Mouse (Mus musculus): Measurements from ENCODE around the gene 9130213A22Rik. TPM values are rescaled to one million over a fixed set of nuclear protein-coding genes. Genes with fewer than 3 reads are reported as not detected.
"Not testable (repeated sequence)": the region's sequence is repeated elsewhere in the genome, so short reads cannot be mapped to it uniquely, and the experiment has no call there.

The 9130213A22Rik gene
- polyA plus RNA-seq, 2 experiments: 0.41 to 1.1 TPM

- ATAC-seq (ENCODE audit: low FRiP score, low read depth) (no peak), DNase-seq (ENCODE audit: low spot score) (no peak)
- peak overlapping the region; percentile 43; the same call in 1 of the 2 replicates for H3K9ac ChIP-seq (ENCODE audit: low read depth, low read length, severe bottlenecking)
- H3K27ac ChIP-seq (replicated peaks; ENCODE audit: low read depth, low read length): peak overlapping the region; percentile 89
- H3K4me3 ChIP-seq (replicated peaks; ENCODE audit: low read length): peak overlapping the region; percentile 62
- no peaks in the 10 kb centered on the region for H3K9me3 ChIP-seq (ENCODE audit: control insufficient read depth, low read length)
- peak overlapping the region; percentile 60 for H3K4me2 ChIP-seq (replicated peaks; ENCODE audit: low read depth, low read length, severe bottlenecking)
- TF ChIP-seq POLR2A (IDR thresholded peaks at IDR 0.05; ENCODE audit: borderline replicate concordance, extremely low read depth, insufficient read depth, insufficient read length): no peak
- WGBS: 6% methylated on average over 9 of the region's 9 CpGs
- no peaks in the 10 kb centered on the region for H3K27me3 ChIP-seq (ENCODE audit: control insufficient read depth, insufficient read depth, low read length)
- H3K36me3 ChIP-seq (ENCODE audit: control insufficient read depth, insufficient read depth, low read length): peaks cover 26% of the 10 kb centered on the region
- H3K4me1 ChIP-seq (ENCODE audit: control insufficient read depth, insufficient read depth, low read length): peaks cover 30% of the 10 kb centered on the region
Measured at GRCm38 (mm10) chr11:69096360-69096986, 25.9 kb downstream of the 9130213A22Rik start.

GRCm38 (mm10) chr11:69095511-69096231 lies 26.7 kb downstream of the 9130213A22Rik start:
- H3K27me3 ChIP-seq (ENCODE audit: control insufficient read depth, insufficient read depth, low read length): no peaks in the 10 kb centered on the region
- DNase-seq (ENCODE audit: low spot score): no peak
- H3K4me2 ChIP-seq (replicated peaks; ENCODE audit: low read depth, low read length, severe bottlenecking): peak overlapping the region; percentile 60
- WGBS: 2% methylated on average over 27 of the region's 27 CpGs
- H3K36me3 ChIP-seq (ENCODE audit: control insufficient read depth, insufficient read depth, low read length): peaks cover 26% of the 10 kb centered on the region
- ATAC-seq (ENCODE audit: low FRiP score, low read depth): no peak
- H3K9ac ChIP-seq (ENCODE audit: low read depth, low read length, severe bottlenecking): peak overlapping the region; percentile 62
- peak overlapping the region; percentile 89 for H3K27ac ChIP-seq (replicated peaks; ENCODE audit: low read depth, low read length)
- TF ChIP-seq POLR2A (IDR thresholded peaks at IDR 0.05; ENCODE audit: borderline replicate concordance, extremely low read depth, insufficient read depth, insufficient read length): no peak
- H3K9me3 ChIP-seq (ENCODE audit: control insufficient read depth, low read length): no peaks in the 10 kb centered on the region
- H3K4me3 ChIP-seq (replicated peaks; ENCODE audit: low read length): peak overlapping the region; percentile 62
- H3K4me1 ChIP-seq (ENCODE audit: control insufficient read depth, insufficient read depth, low read length): peaks cover 30% of the 10 kb centered on the region

- ATAC-seq (ENCODE audit: low FRiP score, low read depth) (peak; percentile 91), DNase-seq (ENCODE audit: low spot score) (peak; percentile 100)
- under 1% methylated on average over 37 of the region's 37 CpGs for WGBS
- H3K4me2 ChIP-seq (replicated peaks; ENCODE audit: low read depth, low read length, severe bottlenecking): peak within 1 kb of the TSS; percentile 60
- 0 out of 2 replicates have a peak, but pooled peaks have one; percentile 16 for TF ChIP-seq POLR2A (IDR thresholded peaks at IDR 0.05; ENCODE audit: borderline replicate concordance, extremely low read depth, insufficient read depth, insufficient read length)
- peak within 1 kb of the TSS; percentile 89 for H3K27ac ChIP-seq (replicated peaks; ENCODE audit: low read depth, low read length)
- H3K4me3 ChIP-seq (replicated peaks; ENCODE audit: low read length): peak within 1 kb of the TSS; percentile 62
- peaks cover 30% of the 10 kb centered on the region for H3K36me3 ChIP-seq (ENCODE audit: control insufficient read depth, insufficient read depth, low read length)
- H3K27me3 ChIP-seq (ENCODE audit: control insufficient read depth, insufficient read depth, low read length): no peaks in the 10 kb centered on the region
- no peaks in the 10 kb centered on the region for H3K9me3 ChIP-seq (ENCODE audit: control insufficient read depth, low read length)
- H3K9ac ChIP-seq (ENCODE audit: low read depth, low read length, severe bottlenecking): peak within 1 kb of the TSS; percentile 62
- H3K4me1 ChIP-seq (ENCODE audit: control insufficient read depth, insufficient read depth, low read length): peaks cover 31% of the 10 kb centered on the region
Measured at GRCm38 (mm10) chr11:69094697-69095429, 27.5 kb downstream of the 9130213A22Rik start, which contains the start of gene Per1. Per1 (plus strand) TSS chr11:69095217.

GRCm38 (mm10) chr11:69093856-69094255 lies 28.5 kb downstream of the 9130213A22Rik start:
- H3K4me2 ChIP-seq (replicated peaks; ENCODE audit: low read depth, low read length, severe bottlenecking): not testable (repeated sequence)
- H3K4me1 ChIP-seq (ENCODE audit: control insufficient read depth, insufficient read depth, low read length): peaks cover 33% of the 10 kb centered on the region

GRCm38 (mm10) chr11:69092871-69093270 lies 29.5 kb downstream of the 9130213A22Rik start:
- TF ChIP-seq POLR2A (IDR thresholded peaks at IDR 0.05; ENCODE audit: borderline replicate concordance, extremely low read depth, insufficient read depth, insufficient read length): no peak
- Histone ChIP-seq H3K36me3 (ENCODE audit: control insufficient read depth, insufficient read depth, low read length) (peaks cover 35% of the 10 kb centered on the region), H3K4me3 (replicated peaks; ENCODE audit: low read length) (no peak overlapping the region), H3K27ac (replicated peaks; ENCODE audit: low read depth, low read length) (no peak overlapping the region), H3K4me1 (ENCODE audit: control insufficient read depth, insufficient read depth, low read length) (peaks cover 24% of the 10 kb centered on the region), H3K9me3 (ENCODE audit: control insufficient read depth, low read length) (no peaks in the 10 kb centered on the region), H3K4me2 (replicated peaks; ENCODE audit: low read depth, low read length, severe bottlenecking) (no peak overlapping the region), H3K9ac (ENCODE audit: low read depth, low read length, severe bottlenecking) (no peak overlapping the region), H3K27me3 (ENCODE audit: control insufficient read depth, insufficient read depth, low read length) (no peaks in the 10 kb centered on the region)
- WGBS: 87% methylated on average over 4 of the region's 4 CpGs
- no peak for ATAC-seq (ENCODE audit: low FRiP score, low read depth)
- no peak for DNase-seq (ENCODE audit: low spot score)

More at GRCm38 (mm10) chr11:69093856-69094255, 28.5 kb downstream of the 9130213A22Rik start:
- not testable (repeated sequence) for DNase-seq (ENCODE audit: low spot score); H3K27me3 ChIP-seq (ENCODE audit: control insufficient read depth, insufficient read depth, low read length); H3K9me3 ChIP-seq (ENCODE audit: control insufficient read depth, low read length); H3K4me3 ChIP-seq (replicated peaks; ENCODE audit: low read length); H3K27ac ChIP-seq (replicated peaks; ENCODE audit: low read depth, low read length); H3K9ac ChIP-seq (ENCODE audit: low read depth, low read length, severe bottlenecking); ATAC-seq (ENCODE audit: low FRiP score, low read depth)
- peaks cover 35% of the 10 kb centered on the region for H3K36me3 ChIP-seq (ENCODE audit: control insufficient read depth, insufficient read depth, low read length)
- WGBS: 88% methylated on average over 7 of the region's 7 CpGs
